In the genomic region with DNA sequence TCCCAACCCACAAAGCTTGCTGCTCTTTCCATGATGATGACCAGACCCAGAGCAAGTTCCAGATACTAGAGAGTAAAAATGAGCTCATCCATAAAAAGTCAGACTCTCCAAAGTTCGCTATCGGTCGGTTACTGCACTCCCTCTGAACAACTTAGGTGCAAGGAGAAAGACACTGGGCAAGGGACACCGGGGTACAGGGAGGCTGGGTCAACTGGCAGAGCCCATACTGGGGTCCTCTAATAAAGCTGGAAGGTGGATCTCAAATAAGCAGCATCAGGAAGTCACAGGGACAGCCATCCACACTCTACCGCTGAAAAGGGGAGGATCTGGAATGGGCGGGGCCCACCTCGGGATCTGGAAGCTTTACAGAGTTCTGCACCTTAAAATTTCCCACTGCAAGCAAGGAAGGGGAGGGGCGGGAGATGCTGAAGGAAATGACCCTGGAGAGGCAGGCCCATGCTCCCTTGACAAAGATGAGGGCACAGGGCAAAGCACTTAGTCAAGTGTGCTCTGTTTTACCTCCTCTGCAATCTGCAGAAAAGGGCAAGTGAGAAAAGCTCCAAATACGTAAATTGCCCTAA, we compare ENCODE assay signal across 8 mouse cellular contexts. TPM values are rescaled to one million over a fixed set of nuclear protein-coding genes. Genes with fewer than 3 reads are reported as not detected.
DNase-seq lines count a peak whose midpoint lies in the region; ATAC-seq and TF ChIP-seq lines count a peak whose summit lies in the region.

No protein-coding gene starts in this region.

- peak overlapping the region; percentile 94 for H3K4me2 ChIP-seq in embryonic facial prominence, embryonic 15.5 days (replicated peaks)
- H3K4me2 ChIP-seq in midbrain, embryonic 13.5 days (replicated peaks), result peak overlapping the region; percentile 89

- DNase-seq in cerebellum, adult 2 months, result peak; percentile 10 to 20
- no peak for DNase-seq in cerebellum, postnatal 4 days (ENCODE audit: low spot score in 2 of 2)
- peak; percentile 40 for DNase-seq in kidney, adult 11 months
- DNase-seq in urinary bladder, postnatal 36 days (ENCODE audit: low spot score in 2 of 2), result no peak
- DNase-seq in left cerebral cortex, adult 11 months (ENCODE audit: low spot score), result no peak
- DNase-seq in thymus, postnatal 4 days, result no peak

- H3K4me1 ChIP-seq in cerebellum, adult 2 months (ENCODE audit: control insufficient read depth, insufficient read depth, low read length), result no peaks in the 10 kb centered on the region; the same call in 1 of the 2 replicates
- peaks cover 22% of the 10 kb centered on the region for H3K4me1 ChIP-seq in embryonic facial prominence, embryonic 15.5 days
- H3K4me1 ChIP-seq in midbrain, embryonic 13.5 days (replicated peaks), result peaks cover 43% of the 10 kb centered on the region

- WGBS in cerebellum, adult 2 months, result 63% methylated on average over 9 of the region's 9 CpGs
- WGBS in embryonic facial prominence, embryonic 15.5 days, result 27% methylated on average over 9 of the region's 9 CpGs
- WGBS in midbrain, embryonic 13.5 days, result 27% methylated on average over 9 of the region's 9 CpGs

- no peaks in the 10 kb centered on the region for H3K27me3 ChIP-seq in cerebellum, adult 2 months (ENCODE audit: control insufficient read depth, insufficient read depth, low read length)
- no peaks in the 10 kb centered on the region for H3K27me3 ChIP-seq in embryonic facial prominence, embryonic 15.5 days
- H3K27me3 ChIP-seq in midbrain, embryonic 13.5 days, result no peaks in the 10 kb centered on the region

- H3K9me3 ChIP-seq in embryonic facial prominence, embryonic 15.5 days (replicated peaks), result no peaks in the 10 kb centered on the region
- no peaks in the 10 kb centered on the region for H3K9me3 ChIP-seq in midbrain, embryonic 13.5 days

- H3K9ac ChIP-seq in embryonic facial prominence, embryonic 15.5 days, result no peak overlapping the region; the same call in 1 of the 2 replicates
- H3K9ac ChIP-seq in midbrain, embryonic 13.5 days (replicated peaks), result peak overlapping the region; percentile 97

- ATAC-seq in embryonic facial prominence, embryonic 15.5 days (ENCODE audit: insufficient number of reproducible peaks, low FRiP score, low TSS enrichment, low read depth), result no peak
- no peak for ATAC-seq in midbrain, embryonic 13.5 days

- H3K36me3 ChIP-seq in embryonic facial prominence, embryonic 15.5 days, result no peaks in the 10 kb centered on the region
- no peaks in the 10 kb centered on the region for H3K36me3 ChIP-seq in midbrain, embryonic 13.5 days

- no peak overlapping the region for H3K27ac ChIP-seq in cerebellum, adult 2 months (ENCODE audit: insufficient read depth, low read length)
- H3K27ac ChIP-seq in embryonic facial prominence, embryonic 15.5 days (replicated peaks), result no peak overlapping the region
- peak overlapping the region; percentile 99 for H3K27ac ChIP-seq in midbrain, embryonic 13.5 days

- TF ChIP-seq CTCF in cerebellum, adult 2 months (IDR thresholded peaks at IDR 0.05; ENCODE audit: borderline replicate concordance, insufficient read depth, low read depth, low read length), result no peak

- no peak for TF ChIP-seq POLR2A in cerebellum, adult 2 months (IDR thresholded peaks at IDR 0.05; ENCODE audit: borderline replicate concordance, insufficient read depth, low read length)

- H3K4me3 ChIP-seq in cerebellum, adult 2 months (replicated peaks; ENCODE audit: insufficient read depth, low read depth, low read length), result peak overlapping the region; percentile 8
- peak overlapping the region; percentile 78 for H3K4me3 ChIP-seq in embryonic facial prominence, embryonic 15.5 days (replicated peaks)
- peak overlapping the region; percentile 92 for H3K4me3 ChIP-seq in midbrain, embryonic 13.5 days (replicated peaks)

RNA-seq across cellular contexts. Expression of a gene that starts 3.0 kb away (rescaled TPM):
- polyA plus RNA-seq in cerebellum, adult 2 months (2012; rRNA removed), result 29.7 and 37.1 TPM in 2 replicates
- 25.9 and 26.7 TPM in 2 replicates for polyA plus RNA-seq in embryonic facial prominence, embryonic 15.5 days (2015; fragmentation: Nextera tagmentation; extraction: Ambion mirVana)
- polyA plus RNA-seq in midbrain, embryonic 13.5 days (2015; fragmentation: Nextera tagmentation; extraction: Ambion mirVana), result 30.5 and 39.0 TPM in 2 replicates

Comparison
In these comparisons a context has a peak if more than half of its experiments do, and no peak if none do; other contexts are left out.
1. DNase-seq: peak in cerebellum, adult 2 months (2 of 2) and kidney, adult 11 months (single experiment); none in cerebellum, postnatal 4 days (0 of 2), urinary bladder, postnatal 36 days (0 of 2), left cerebral cortex, adult 11 months (single experiment) and thymus, postnatal 4 days (single experiment).
2. H3K4me3 ChIP-seq: peak in every context shown above with its lines; median percentile 92 in midbrain, embryonic 13.5 days; 78 in embryonic facial prominence, embryonic 15.5 days; 8 in cerebellum, adult 2 months.